Mouse (Mus musculus): ENCODE results near the gene Ccdc54.

GRCm38 (mm10) chr16:50610580-50610979 lies 19.6 kb upstream of the Ccdc54 start:
- TF ChIP-seq CTCF (IDR thresholded peaks at IDR 0.05; ENCODE audit: low read depth) = no peak
- no peak for TF ChIP-seq EP300 (IDR thresholded peaks at IDR 0.05; ENCODE audit: low read depth)
